Mouse (Mus musculus): Measurements from ENCODE around the gene Dnase1.

DNA sequence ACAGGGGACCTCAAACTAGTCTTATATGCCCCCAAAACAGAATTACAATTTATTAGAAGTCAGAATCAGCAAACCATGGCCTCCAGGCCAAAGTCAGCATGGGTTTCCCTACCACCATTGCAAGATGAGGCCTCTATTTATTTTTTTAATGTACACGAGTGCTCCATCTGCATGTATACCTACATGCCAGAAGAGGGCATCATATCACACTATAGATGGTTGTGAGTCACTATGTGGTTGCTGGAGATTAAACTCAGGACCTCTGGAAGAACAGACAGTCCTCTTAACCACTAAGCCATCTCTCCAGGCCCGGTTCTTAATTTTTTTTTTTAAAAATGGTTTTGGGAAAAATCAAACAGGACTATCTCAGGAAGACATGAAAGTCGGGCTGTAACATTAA, 17.1 kb downstream of the Dnase1 start:
- TF ChIP-seq POLR2A (IDR thresholded peaks at IDR 0.05; ENCODE audit: insufficient read depth, low read length) (no peak), EP300 (IDR thresholded peaks at IDR 0.05; ENCODE audit: insufficient read depth, low read depth, low read length) (no peak)

All from ES-Bruce4 (cell line).